Mouse (Mus musculus): ENCODE measurements around the gene Cyb5b.
"Not testable (repeated sequence)": the region's sequence is repeated elsewhere in the genome, so short reads cannot be mapped to it uniquely, and the experiment has no call there.

The Cyb5b gene

DNA sequence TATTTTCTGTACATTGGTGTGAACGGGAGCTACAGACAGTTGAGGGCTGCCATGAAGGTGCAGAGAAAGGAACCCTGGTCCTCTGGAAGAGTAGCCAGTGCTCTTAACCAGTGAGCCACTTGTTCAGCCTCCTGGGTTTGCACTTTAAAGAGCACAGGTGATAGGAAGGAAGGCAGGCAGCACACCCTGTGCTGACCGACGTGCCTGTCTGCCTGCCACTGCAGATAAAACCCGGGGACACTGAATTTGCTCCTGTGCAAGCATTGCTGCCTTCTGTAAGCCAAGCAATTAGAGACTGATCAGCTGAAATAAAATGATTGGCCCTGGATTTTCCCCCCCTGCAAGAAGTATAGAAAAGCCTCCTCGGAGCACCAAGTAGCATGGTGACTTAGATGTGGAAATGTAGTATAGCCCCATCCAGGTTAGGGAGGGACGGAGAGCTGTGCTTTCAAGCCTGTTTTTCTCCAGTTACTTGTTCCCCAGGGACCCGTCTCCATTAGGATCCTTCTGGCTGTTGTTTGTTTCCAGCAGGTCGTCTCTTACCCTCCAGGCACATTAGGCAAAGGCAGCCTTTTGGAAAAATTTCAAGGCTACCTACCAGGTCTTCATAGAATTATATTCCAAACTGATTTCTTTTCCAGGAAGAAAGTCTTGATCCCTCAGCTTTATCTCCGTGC, 22.7 kb downstream of the Cyb5b start:
- DNase-seq (ENCODE audit: low spot score): no peak

DNA sequence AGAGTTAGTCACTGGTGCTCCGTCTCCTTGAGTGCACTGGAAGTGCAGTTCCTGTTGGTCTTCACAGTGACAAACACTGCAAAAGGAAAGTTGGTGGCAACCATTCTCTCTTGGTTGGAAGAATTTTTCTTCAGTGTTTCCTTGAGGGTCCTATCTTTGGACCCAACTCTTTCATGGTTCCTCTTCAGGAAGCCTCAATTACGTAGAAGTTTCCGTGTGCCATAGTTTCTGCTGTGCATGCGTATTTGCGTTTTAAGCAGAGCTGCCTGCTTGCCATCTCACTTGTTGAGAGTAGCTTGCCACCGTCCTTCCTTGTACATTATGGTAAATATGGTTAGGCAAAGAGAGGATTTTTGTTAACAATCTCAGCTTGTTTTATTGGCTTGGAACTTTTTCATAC, 30.7 kb downstream of the Cyb5b start:
- no peak for DNase-seq (ENCODE audit: low spot score)

DNA sequence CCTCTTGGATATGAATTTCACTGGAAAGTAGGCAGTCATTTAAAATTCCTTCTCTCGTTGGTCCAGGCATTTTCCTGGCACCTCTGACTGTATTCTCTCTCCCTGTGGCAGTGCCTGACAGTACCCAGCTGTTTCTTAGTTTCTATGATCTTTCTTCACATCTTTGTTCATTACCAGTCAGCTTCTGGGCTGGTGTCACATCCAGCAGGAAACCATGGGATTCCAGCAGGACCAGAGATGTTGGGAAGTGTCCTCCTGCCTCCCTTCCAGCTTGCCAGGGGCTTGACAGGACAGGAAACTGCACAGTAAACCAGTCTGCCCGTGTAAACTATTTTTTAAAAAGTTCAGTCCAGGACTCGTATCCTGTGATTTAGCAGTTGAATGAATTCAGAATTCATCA, 34.6 kb downstream of the Cyb5b start:
- DNase-seq (ENCODE audit: low spot score): no peak

DNA sequence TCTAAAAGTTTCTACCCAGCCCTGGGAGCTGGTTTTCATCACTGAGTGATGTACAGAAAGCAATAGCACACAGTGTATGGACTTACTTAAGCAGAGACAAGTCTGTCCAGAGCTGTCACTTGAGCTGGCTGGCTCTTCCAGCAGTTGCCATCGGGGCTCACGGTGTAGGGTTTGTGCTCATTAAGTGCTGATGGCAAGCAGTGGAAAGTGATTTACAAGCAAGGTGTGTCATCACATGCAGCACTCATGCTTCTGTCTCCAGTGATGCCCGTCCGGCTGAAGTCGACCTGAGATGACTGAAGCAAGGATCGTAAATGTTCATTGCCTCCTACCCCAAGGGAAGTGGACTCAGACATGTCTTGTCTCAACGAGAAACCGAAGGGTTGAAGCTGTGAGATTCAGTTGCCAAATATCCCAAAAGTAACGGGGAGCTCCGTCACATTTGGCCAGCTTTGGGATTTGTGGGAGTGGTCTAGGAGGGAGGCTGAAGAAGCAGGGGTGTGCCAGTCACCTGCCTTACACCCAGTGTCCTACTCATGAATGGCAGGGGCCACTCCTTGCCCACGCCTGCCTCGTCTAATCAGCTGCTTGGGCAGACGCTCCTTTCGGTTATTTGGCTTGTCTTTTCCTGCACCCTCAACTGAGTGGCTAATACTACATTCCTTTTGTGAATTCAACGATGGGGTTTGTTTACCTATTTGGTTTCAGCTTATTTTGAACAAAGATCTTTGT, 36.4 kb downstream of the Cyb5b start:
- no peak for DNase-seq (ENCODE audit: low spot score)

DNA sequence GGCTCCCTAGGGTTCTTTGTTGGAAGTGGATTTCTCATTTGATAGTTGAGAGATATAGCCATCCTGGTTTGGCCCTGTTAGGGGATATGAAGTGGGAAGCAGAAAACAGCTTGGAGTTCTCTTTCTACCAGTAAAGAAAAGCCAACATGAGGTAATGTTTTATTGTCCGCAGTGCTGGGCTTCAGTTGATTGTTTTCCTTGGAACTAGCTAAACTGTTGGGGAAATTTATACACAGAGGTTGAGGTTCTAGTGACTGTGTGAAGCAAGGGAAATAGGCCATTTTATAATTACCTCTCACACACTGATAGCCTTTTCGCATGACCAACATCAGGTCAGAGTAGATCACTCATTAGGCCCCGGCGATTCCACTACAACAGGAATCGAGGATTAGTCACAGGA, 37.2 kb downstream of the Cyb5b start:
- no peak for DNase-seq (ENCODE audit: low spot score)

DNA sequence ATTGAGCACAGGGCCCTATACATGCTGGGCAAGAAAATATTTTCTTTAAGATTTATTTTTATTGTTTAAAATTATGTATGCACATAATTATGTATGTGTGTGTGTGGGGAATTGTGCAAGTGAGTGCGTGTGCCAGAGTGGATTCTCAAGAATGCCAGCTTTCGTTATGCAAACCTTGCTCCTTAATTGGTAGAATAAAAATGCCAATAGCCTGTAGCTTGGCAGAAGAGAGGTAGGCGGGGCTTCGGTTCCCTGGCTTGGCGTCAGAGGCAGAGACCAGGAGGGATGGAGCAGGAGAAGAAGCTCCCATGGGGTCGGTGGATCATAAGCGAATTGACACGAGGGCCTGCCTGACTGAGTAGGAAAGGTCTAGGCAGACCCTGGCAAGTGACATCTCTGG, 42.2 kb downstream of the Cyb5b start:
- DNase-seq (ENCODE audit: low spot score): no peak

DNA sequence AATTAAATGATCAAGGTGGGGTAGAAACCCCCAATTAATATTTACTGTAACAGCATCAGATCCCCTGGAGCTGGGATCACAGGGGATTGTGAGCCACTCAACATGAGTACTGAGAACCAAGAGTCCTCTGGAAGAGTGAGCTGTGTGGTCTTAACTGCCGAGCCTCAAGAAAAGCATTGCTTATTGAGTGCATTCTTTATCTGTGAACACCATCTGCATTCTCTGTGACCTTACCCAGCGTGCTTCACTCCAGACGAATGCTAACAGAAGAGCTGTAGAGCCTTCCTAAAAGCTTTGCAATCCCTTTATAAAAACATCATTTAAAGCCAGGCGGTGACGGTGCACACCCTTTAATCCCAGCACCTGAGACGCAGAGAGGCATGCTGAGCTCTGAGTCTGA, 42.9 kb downstream of the Cyb5b start:
- DNase-seq (ENCODE audit: low spot score): no peak

DNA sequence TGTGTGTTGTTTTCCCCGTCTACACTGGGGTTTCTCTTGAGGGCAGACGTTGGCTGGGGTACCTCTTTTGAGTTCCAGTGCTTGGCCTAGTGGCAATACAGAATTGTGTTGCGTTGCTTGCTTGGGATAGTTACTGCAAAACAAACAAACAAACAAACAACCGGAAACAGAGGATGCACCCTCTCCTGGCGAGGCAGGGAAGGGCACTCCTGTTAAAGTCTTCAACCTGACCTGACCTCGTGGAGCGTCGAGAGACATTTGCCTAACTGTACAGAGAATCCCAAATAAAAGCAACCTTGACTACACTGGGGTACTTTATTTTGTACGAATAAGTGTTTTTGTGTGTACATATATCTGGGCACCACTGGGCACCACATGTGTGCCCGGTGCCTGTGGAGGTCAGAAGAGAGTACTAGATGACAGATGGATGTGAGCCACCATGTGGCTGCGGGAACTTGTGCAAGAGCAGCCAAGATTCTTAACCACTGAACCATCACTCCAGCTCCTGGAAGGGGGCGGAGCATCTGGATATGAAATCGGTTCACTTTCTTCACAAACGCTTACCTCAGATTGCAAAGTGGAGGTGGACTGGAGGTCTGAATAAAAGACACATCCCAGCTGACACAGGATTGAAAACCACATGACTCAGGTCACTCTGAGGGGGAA, 44.5 kb downstream of the Cyb5b start:
- no peak for DNase-seq (ENCODE audit: low spot score)

DNA sequence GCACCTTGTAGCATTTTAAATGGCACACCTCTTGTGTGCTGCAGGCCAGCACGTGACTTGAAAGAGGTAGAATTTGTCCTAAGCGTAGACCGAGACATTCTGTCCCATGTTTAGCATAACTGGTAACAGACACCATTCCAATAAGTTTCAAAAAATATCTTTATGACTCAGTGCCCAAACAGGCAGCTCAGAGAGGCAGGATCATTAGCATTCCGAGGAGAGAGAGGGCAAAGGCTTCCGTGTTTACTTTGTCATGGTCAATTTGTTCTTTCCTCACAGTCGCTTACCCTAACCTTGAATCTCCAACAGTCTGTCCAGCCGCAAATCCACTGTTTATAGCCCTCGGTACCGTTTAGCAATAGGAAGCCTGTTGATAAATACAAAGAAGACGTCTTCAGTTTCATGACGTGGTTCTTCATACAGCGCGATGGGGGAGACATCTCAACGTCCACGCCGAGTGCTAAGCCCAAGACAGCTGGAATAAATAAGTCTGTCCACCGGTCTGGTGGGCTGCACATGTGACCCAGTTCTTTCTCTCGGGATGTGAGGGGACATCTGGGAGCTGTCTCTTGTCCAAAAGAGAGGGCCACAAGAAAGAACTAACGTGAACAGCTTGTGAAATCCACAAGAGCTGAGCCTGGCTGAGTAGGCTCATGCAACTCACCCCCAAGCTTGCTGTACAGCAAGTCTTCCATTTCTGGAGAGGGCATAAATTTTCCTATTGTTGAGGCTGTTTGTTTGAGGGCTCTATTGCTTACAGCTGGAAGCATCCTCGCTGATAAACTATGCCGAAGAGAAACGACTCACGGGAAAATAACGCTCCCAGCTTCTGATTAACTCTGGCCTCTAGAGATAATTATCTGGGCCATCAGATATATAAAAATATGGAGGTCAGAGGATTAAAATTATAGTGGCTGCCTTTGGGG, 47.7 kb downstream of the Cyb5b start:
- DNase-seq (ENCODE audit: low spot score): no peak

DNA sequence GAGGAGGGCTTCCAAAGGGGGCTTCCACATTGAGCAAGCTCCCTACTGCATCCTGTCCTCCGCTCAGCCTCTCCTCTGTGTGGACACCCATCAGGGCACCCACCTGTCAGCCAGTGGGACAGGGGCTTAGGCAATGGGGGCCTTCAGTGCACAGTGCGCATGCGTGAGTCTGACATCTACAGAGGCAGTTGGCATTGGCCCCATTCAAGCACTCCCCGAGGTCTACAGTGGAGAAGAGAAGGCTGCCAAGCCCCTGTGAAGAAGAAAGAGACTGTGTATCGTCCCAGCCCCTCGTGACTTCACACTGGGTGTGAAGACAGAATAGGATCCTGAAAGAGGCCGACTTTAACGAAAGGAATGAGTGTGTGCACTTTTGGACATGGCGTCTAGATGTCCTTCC, 54.7 kb downstream of the Cyb5b start:
- no peak for DNase-seq (ENCODE audit: low spot score)

DNA sequence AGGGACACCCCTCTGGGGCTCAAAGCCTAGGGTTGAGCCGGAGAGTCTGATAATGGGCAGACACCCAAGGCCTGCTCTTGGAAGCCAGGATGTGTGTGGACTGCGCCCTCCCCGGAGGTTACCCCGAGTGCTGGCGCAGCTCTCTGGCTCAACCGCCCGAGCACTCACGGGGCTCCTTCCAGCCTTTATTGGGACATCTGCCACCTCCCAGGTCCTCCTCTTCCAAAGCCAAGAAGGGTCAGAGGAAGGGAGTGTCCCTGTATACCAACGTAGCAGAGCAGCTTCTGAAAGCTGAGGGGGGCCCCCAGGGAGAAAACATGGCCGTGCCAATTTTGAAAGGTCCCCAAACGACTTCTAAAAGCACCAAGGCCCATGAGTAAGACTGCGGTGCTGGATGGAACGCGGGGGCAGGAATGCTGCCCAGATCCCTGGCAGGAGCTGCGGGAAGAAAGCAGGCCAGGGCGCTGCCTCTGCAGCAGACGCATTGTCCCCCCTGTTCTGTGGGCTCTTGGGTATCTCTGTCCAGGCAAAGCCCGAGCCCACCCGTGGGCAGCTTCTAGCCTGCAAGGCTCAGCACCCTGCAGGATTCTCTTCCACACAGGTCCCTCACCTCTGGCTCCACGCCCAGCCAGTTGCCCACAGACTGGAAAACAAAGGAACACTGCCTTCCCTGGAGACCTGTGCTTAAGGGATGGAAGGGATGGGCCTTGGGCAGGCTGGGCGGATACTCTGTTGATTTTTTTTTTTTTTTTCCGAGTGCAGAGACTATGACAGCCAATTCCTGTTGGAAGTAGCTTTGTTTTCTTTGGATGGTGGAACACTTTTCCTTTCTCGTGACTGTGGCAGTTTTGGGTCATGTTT, 55.5 kb downstream of the Cyb5b start:
- no peak for DNase-seq (ENCODE audit: low spot score)

DNA sequence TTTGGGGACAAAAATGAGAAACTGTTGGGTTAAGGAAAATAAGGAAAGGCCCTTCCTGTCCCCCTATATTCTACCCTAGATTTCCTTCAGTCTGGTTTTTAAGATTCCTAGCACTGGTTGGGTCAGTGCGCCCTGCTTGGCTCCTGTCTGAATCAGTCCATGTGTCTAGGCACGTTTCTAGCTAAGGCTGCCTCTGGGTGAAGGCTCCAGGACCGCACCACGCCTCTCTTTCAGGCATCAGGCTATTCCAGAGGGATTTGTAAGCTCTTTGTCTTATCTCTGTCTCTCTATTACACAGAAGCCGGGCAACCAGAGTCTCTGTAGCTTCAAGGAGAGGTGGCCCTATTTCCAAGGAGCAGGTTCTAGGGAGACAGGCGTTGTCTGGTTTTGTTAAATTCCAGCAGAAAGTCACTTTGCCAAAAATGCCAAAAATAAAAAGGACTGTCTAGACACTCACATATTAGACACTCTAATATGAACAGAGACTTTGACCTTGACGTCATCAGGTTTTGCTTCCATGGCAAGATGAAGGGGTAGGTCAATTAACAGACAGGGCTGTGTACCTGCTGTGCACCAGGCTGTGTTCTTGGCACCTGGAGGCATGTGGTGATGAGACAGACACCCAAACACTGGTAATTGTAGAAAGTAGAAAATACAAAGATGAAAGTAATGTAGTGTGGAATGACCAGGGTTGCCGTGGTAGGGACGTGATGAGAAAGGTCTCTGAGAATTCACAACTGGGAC, 56.5 kb downstream of the Cyb5b start:
- no peak for DNase-seq (ENCODE audit: low spot score)

DNA sequence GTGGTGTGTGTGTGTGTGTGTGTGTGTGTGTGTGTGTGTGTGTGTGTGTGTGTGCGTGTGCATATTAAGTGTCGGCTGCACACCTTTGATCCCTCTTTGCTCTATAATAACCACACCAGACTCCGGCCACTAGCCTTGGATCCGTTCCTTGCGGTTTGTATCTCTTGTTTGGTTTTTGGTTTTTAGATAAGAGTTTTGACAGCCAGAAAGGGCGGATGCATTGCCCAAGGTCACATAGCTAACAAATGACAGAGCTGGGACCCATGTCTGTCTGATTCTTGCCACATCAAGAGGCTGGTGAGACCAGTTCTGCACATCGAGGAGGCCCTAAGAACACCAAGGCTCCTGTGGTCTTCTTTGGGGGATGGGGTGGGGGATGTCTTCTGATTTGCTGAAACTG, 58.7 kb downstream of the Cyb5b start:
- no peak for DNase-seq (ENCODE audit: low spot score)

DNA sequence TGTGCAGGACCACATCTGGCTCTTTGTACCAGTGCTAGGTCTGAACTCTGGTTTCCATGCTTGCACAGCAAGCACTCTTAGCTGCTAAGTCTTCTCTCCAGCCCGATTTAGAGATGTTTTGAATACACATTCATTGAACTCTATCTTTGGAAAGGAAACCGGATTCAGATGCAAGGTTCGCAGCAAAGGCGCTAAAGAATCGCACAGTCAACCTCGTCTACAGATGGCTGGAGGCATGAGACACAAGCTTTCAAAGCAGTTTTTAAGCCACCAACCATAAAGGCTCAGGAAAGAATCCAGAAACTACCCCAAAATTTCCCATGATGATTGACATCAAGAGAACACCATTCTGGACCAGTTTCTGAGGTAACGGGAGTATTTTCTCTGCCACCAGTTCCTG, 61.6 kb downstream of the Cyb5b start:
- no peak for DNase-seq (ENCODE audit: low spot score)

DNA sequence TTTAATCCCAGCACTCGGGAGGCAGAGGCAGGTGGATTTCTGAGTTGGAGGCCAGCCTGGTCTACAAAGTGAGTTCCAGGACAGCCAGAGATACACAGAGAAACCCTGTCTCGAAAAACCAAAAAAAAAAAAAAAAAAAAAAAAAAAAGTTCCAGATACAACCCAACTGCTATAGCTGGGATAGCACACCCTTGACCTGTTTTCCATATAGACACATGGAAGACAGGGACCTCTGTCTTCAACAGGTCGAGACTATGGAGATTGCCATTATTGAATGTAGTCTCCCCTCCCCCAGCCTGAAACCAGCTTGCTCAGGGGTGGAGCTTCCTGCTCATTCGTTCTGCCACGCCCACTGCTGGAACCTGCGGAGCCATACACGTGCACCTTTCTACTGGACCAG, 66.8 kb downstream of the Cyb5b start:
- DNase-seq (ENCODE audit: low spot score): not testable (repeated sequence)

DNA sequence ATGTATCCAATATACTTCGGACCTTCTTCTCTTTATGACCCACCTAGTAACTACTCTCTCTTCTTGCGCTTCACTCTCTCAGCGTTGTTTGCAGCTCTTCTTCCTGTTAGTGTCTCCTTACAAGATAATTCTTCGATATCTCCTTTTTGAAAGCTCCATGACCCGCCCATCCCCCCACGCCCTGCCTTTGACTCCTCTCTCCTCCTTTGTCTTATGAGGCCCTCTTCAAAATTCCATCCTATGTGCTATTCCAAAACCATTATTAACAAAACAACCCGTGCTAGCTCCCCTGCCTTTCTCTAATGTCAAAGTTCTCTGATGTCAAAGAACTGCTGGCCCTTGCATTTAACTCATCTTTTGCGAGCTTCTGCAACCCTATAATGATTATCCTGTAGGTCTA, 67.7 kb downstream of the Cyb5b start:
- no peak for DNase-seq (ENCODE audit: low spot score)

DNA sequence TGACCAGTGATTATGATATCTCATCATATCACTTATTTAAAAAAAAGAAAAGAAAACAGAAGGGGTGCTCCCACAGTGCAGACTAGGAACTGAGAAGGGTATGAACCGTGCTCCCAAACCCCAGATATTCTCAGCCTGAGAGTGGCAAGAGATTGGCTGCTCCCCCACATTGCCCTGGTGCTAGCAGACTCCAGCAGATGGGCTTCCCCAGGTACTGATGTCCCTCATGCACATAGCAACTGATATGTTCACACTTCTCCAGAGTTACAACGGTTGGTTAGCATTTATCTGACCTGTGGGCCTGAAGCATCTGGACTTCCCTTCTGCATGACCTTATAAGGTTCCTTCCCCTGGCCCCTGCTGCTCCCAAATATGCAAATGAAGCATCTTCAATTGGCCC, 68.6 kb downstream of the Cyb5b start:
- no peak for DNase-seq (ENCODE audit: low spot score)

DNA sequence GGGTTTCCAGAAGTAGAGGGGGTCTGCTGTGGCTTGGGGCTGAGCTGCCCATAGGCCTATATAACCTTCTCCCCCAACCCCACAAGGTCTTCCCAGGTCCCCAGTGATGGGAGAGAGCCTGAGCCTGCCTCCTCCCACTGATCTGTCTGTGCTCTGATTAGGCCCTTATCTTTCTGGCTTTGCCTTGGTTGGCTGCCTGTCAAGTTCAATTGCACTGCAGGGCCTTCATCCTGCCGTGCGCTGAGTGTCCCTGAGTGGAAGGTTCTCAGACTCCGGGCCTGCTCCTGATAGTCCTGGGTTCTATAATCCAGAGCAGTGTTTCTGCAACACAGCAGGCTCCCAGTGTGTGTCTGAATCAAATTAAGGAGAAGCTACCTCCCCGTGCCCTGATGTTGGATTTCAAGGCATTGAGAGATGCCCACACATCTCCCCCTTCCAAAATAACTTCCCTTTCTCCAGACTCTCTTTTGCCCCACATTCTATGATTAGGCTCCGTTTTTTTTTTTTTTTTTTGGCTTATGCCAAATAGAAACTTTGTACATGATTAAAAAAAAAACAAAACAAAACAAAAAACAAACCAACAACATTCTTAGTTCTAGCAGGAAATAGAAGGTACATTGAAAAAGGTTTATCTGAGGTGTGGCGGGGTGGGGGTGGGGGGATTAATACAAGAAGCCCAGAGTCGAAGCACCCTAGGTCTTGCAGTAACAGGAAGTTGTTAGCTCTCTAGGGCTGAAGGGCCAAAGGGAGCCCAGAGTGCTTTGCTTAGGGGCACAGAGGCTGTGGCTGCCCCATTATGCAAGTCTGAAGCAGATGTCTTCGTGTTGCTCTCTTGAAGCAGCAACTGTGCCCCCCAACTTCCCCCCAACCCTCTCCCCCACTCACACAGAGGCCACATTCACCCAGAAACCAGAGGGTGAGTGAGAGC, 71.7 kb downstream of the Cyb5b start:
- DNase-seq (ENCODE audit: low spot score): no peak

DNA sequence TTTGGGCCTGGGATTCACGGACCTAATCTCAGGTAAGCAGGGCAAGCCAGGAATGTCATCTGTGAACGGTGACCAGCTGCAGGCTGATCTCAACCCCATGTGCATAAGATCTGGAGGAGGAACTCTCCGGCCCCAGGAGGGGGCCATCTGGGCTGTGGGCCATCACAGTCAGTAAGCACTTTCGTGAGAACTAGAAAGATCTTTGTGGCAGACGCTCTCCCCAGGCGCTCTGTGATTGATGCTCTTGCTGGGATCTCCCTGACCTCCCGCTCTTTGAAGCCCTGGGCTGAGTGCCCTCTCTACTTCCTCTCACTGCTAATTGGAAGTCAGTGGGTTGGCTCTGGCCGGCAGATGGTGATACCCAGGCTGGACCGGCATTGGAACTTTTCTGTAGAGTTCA, 75.7 kb downstream of the Cyb5b start:
- DNase-seq (ENCODE audit: low spot score): no peak
